Mouse (Mus musculus): ENCODE data around the gene Ifitm2. TPM values are rescaled to one million over a fixed set of nuclear protein-coding genes. Genes with fewer than 3 reads are reported as not detected.

Ifitm2 gene
- polyA plus RNA-seq, 1 experiment from 2014 or later = 1,087 TPM

DNA sequence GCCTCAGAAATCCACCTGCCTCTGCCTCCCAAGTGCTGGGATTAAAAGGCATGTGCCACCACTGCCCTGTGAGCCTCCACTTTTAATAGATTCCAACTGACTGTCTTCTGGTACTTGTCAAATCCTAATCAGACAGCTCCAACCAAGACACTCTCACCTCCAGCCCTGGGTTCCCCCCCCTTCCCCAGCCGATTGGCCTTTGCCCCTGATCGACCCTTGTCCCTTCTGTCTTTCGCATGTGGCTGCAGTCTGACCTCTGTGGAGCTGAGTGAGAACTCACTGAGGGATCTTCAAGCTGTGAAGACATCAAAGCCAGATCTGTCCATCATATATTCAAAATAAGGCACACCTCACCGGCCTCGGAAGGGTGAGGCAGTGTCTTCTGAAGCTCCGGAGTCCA lies 28.6 kb downstream of the Ifitm2 start:
- Histone ChIP-seq H3K9ac (no peak overlapping the region), H3K27ac (ENCODE audit: low read depth) (no peak overlapping the region), H3K36me3 (ENCODE audit: insufficient read depth) (no peaks in the 10 kb centered on the region), H3K4me1 (ENCODE audit: insufficient read depth) (no peaks in the 10 kb centered on the region), H3K9me3 (ENCODE audit: low read depth, low read length) (no peaks in the 10 kb centered on the region), H3K4me3 (ENCODE audit: low read depth, low read length) (no peak overlapping the region), H3K4me2 (no peak overlapping the region), H3K27me3 (ENCODE audit: insufficient read depth, low read length) (peaks cover 26% of the 10 kb centered on the region)
- no peak for ATAC-seq (ENCODE audit: insufficient read depth)
- TF ChIP-seq CTCF (IDR thresholded peaks at IDR 0.05; ENCODE audit: low read depth) = no peak
- DNase-seq = no peak
- WGBS = 83% methylated on average over 6 of the region's 6 CpGs

DNA sequence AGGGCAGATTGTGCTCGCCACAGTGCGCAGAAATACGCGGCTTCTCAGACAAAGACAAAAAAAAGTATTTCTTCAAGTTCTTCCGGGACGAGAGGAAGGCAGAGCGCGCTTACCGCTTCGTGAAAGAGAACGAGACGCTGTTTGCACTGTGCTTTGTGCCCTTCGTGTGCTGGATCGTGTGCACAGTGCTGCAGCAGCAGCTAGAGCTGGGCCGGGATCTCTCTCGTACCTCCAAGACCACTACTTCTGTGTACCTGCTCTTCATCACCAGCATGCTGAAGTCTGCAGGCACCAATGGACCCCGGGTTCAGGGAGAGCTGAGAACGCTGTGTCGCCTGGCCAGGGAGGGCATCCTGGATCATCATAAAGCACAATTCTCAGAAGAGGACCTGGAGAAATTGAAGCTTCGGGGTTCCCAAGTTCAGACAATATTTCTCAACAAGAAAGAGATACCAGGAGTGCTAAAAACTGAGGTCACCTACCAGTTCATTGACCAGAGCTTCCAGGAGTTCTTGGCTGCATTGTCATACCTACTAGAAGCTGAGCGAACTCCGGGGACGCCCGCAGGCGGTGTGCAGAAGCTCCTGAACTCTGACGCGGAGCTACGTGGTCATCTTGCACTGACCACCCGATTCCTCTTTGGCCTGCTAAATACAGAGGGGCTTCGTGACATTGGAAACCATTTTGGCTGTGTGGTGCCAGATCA lies 32.6 kb downstream of the Ifitm2 start:
- Histone ChIP-seq H3K27ac (ENCODE audit: low read depth) (no peak overlapping the region), H3K9me3 (ENCODE audit: low read depth, low read length) (no peaks in the 10 kb centered on the region), H3K36me3 (ENCODE audit: insufficient read depth) (no peaks in the 10 kb centered on the region), H3K4me3 (ENCODE audit: low read depth, low read length) (peak overlapping the region; percentile 32), H3K4me1 (ENCODE audit: insufficient read depth) (no peaks in the 10 kb centered on the region), H3K9ac (no peak overlapping the region), H3K27me3 (ENCODE audit: insufficient read depth, low read length) (peaks cover 55% of the 10 kb centered on the region), H3K4me2 (peak overlapping the region; percentile 61)
- no peak for DNase-seq
- WGBS = 24% methylated on average over 30 of the region's 30 CpGs
- no peak for ATAC-seq (ENCODE audit: insufficient read depth)
- no peak for TF ChIP-seq CTCF (IDR thresholded peaks at IDR 0.05; ENCODE audit: low read depth)

DNA sequence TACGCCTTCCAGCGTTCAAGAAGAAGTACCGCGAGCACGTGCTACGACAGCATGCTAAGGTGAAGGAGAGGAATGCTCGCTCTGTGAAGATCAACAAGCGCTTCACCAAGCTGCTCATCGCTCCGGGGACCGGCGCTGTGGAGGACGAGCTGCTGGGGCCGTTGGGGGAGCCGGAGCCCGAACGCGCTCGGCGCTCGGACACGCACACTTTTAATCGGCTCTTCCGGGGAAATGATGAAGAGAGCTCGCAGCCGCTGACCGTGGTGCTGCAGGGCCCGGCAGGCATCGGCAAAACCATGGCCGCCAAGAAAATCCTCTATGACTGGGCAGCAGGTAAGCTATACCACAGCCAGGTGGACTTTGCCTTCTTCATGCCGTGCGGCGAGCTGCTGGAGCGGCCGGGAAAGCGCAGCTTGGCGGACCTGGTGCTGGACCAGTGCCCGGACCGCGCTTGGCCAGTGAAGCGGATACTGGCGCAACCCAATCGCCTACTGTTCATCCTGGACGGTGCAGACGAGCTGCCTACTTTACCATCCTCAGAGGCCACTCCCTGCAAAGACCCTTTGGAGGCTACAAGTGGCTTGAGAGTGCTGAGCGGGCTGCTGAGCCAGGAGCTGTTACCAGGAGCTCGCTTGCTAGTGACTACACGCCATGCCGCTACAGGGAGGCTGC lies 33.3 kb downstream of the Ifitm2 start:
- peaks cover 55% of the 10 kb centered on the region for H3K27me3 ChIP-seq (ENCODE audit: insufficient read depth, low read length)
- TF ChIP-seq CTCF (IDR thresholded peaks at IDR 0.05; ENCODE audit: low read depth) = no peak
- peak overlapping the region; percentile 32 for H3K4me3 ChIP-seq (ENCODE audit: low read depth, low read length)
- H3K36me3 ChIP-seq (ENCODE audit: insufficient read depth) = no peaks in the 10 kb centered on the region
- under 1% methylated on average over 49 of the region's 49 CpGs for WGBS
- no peaks in the 10 kb centered on the region for H3K4me1 ChIP-seq (ENCODE audit: insufficient read depth)
- DNase-seq (peak; percentile 60), ATAC-seq (ENCODE audit: insufficient read depth) (0 out of 2 replicates have a peak, but pooled peaks have one; percentile 21)
- H3K27ac ChIP-seq (ENCODE audit: low read depth) = no peak overlapping the region
- no peaks in the 10 kb centered on the region for H3K9me3 ChIP-seq (ENCODE audit: low read depth, low read length)
- peak overlapping the region; percentile 61 for H3K4me2 ChIP-seq
- H3K9ac ChIP-seq = no peak overlapping the region

- no peaks in the 10 kb centered on the region for H3K9me3 ChIP-seq (ENCODE audit: low read depth, low read length)
- H3K4me3 ChIP-seq (ENCODE audit: low read depth, low read length) = no peak overlapping the region
- no peaks in the 10 kb centered on the region for H3K4me1 ChIP-seq (ENCODE audit: insufficient read depth)
- DNase-seq (no peak), ATAC-seq (ENCODE audit: insufficient read depth) (no peak)
- H3K27ac ChIP-seq (ENCODE audit: low read depth) = no peak overlapping the region
- 26% methylated on average over 22 of the region's 22 CpGs for WGBS
- H3K4me2 ChIP-seq = no peak overlapping the region
- peaks cover 55% of the 10 kb centered on the region for H3K27me3 ChIP-seq (ENCODE audit: insufficient read depth, low read length)
- no peak for TF ChIP-seq CTCF (IDR thresholded peaks at IDR 0.05; ENCODE audit: low read depth)
- H3K9ac ChIP-seq = no peak overlapping the region
- H3K36me3 ChIP-seq (ENCODE audit: insufficient read depth) = no peaks in the 10 kb centered on the region
These were observed 34.4 kb downstream of the Ifitm2 start for GRCm38 (mm10) chr7:140921225-140921975.

DNA sequence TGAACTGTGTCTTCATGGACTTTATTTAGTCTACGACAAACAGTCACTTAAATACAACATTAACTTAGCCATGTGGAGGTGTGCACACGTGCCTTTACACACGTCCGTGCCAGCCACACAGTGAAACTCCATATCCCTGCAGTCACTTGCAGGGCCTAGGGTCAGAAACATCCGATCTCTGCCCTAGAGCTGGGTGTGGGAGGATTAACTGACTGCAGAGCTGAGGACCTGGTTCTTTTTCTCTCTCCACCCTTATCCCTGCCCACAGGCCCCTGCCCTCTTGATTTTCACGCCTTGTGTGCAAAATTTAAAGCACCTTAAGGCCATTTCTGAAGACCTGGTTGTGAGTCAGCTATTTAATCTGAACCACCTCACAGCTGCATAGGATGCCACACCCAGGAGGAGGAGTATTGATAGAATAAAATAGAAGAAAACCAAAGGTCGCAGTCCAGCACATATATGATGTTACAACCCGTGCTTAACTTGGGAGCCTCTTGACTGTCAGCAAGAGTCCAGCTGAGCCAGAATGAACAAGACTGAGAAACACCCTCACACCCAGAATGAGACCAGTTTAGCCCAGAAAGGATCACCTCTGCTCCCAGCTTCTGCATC lies 35.3 kb downstream of the Ifitm2 start, which contains the start of gene Nlrp6:
Nlrp6 (plus strand) TSS at position 485 of the 612 bp plus-strand sequence.
- Histone ChIP-seq H3K4me2 (no peak within 1 kb of the TSS), H3K27me3 (ENCODE audit: insufficient read depth, low read length) (peaks cover 55% of the 10 kb centered on the region), H3K4me3 (ENCODE audit: low read depth, low read length) (no peak within 1 kb of the TSS), H3K36me3 (ENCODE audit: insufficient read depth) (no peaks in the 10 kb centered on the region), H3K27ac (ENCODE audit: low read depth) (no peak within 1 kb of the TSS), H3K9ac (no peak within 1 kb of the TSS), H3K9me3 (ENCODE audit: low read depth, low read length) (no peaks in the 10 kb centered on the region), H3K4me1 (ENCODE audit: insufficient read depth) (no peaks in the 10 kb centered on the region)
- TF ChIP-seq CTCF (IDR thresholded peaks at IDR 0.05; ENCODE audit: low read depth) = no peak
- no peak for ATAC-seq (ENCODE audit: insufficient read depth)
- WGBS = 62% methylated on average over 8 of the region's 8 CpGs
- DNase-seq = no peak

DNA sequence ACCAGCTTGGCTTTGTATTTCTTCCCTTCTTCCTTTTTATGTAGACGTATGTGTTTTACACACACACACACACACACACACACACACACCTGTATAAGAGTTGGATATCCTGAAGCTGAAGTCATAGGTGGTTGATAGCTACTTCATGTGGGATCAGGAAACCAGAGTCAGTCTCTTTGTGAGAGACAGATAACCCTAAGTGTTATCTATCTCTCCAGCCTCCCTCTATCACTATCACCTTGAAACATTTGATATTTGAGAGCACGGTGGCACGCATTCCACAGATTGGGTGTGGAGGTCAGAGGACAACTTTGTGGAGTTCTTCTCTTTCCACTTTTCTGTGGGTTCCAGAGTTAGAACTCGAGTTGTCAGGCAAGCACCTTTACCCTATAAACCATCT lies 35.9 kb downstream of the Ifitm2 start:
- peaks cover 52% of the 10 kb centered on the region for H3K27me3 ChIP-seq (ENCODE audit: insufficient read depth, low read length)
- DNase-seq = no peak
- no peaks in the 10 kb centered on the region for H3K36me3 ChIP-seq (ENCODE audit: insufficient read depth)
- no peak overlapping the region for H3K9ac ChIP-seq
- TF ChIP-seq CTCF (IDR thresholded peaks at IDR 0.05; ENCODE audit: low read depth) = no peak
- no peaks in the 10 kb centered on the region for H3K4me1 ChIP-seq (ENCODE audit: insufficient read depth)
- no peaks in the 10 kb centered on the region for H3K9me3 ChIP-seq (ENCODE audit: low read depth, low read length)
- WGBS = 29% methylated on average over 4 of the region's 4 CpGs
- no peak overlapping the region for H3K27ac ChIP-seq (ENCODE audit: low read depth)
- no peak for ATAC-seq (ENCODE audit: insufficient read depth)
- H3K4me2 ChIP-seq = no peak overlapping the region
- H3K4me3 ChIP-seq (ENCODE audit: low read depth, low read length) = no peak overlapping the region
